Mouse (Mus musculus): ENCODE measurements around the gene Gm17124. TPM values are rescaled to one million over a fixed set of nuclear protein-coding genes. Genes with fewer than 3 reads are reported as not detected.
"Not testable (repeated sequence)": the region's sequence is repeated elsewhere in the genome, so short reads cannot be mapped to it uniquely, and the experiment has no call there.

The Gm17124 gene
- not detected in 2 replicates for polyA plus RNA-seq (2016; fragmentation: Nextera tagmentation; extraction: Ambion mirVana)

DNA sequence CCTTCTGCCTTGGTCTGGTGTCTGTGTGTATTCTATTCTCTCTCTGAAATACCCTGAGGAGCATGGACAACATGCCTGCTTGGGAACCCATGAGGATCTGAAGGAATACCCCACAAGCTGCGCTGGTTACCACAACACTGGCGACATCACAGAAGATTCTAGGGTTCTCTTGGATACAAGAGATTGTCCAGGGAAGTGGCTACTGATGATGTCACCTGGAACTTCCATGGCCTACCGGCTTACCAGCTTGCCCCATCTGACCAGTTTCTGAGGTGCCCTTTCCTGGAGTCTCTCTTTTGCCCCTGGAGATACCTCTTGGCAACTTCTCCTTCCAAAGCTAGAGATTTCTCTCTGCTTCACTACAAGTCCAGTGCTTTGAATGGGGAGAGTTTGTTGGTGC is at the start of gene Gm17124:
Gm17124 (minus strand) TSS at position 101 of the 400 bp plus-strand sequence.
- ATAC-seq (ENCODE audit: low FRiP score, low read depth); H3K4me3 ChIP-seq; H3K27me3 ChIP-seq; H3K4me1 ChIP-seq; H3K4me2 ChIP-seq (replicated peaks); H3K9me3 ChIP-seq; H3K36me3 ChIP-seq; H3K9ac ChIP-seq (replicated peaks); H3K27ac ChIP-seq (replicated peaks): not testable (repeated sequence)
- no CpG with 5 or more reads among the region's 3 CpGs for WGBS

DNA sequence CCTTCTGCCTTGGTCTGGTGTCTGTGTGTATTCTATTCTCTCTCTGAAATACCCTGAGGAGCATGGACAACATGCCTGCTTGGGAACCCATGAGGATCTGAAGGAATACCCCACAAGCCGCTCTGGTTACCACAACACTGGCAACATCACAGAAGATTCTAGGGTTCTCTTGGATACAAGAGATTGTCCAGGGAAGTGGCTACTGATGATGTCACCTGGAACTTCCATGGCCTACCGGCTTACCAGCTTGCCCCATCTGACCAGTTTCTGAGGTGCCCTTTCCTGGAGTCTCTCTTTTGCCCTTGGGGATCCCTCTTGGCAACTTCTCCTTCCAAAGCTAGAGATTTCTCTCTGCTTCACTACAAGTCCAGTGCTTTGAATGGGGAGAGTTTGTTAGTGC is 42.1 kb upstream of the Gm17124 start, which contains the start of gene Gm3633:
Gm3633 (minus strand) TSS at position 101 of the 400 bp plus-strand sequence.
- H3K4me1 ChIP-seq; H3K27ac ChIP-seq (replicated peaks); H3K9ac ChIP-seq (replicated peaks); ATAC-seq (ENCODE audit: low FRiP score, low read depth); H3K36me3 ChIP-seq; H3K9me3 ChIP-seq; H3K27me3 ChIP-seq; H3K4me3 ChIP-seq; H3K4me2 ChIP-seq (replicated peaks): not testable (repeated sequence)
- WGBS: 67% methylated on average over 1 of the region's 2 CpGs

Small RNAs within 50 kb of the gene (microRNA-seq; reads per million reads assigned to microRNA genes)
- gene Gm23620 (not detected), gene Gm25228 (not detected)

Other genes starting within 250 kb of the Gm17124 start
- not detected in 2 replicates for gene Gm8005, start 160.2 kb downstream of the Gm17124 start, polyA plus RNA-seq (2016; fragmentation: Nextera tagmentation; extraction: Ambion mirVana)
- gene Gm8011, start 136.0 kb downstream of the Gm17124 start, polyA plus RNA-seq (2016; fragmentation: Nextera tagmentation; extraction: Ambion mirVana): not detected in 2 replicates
- gene Gm8020, start 97.5 kb downstream of the Gm17124 start, polyA plus RNA-seq (2016; fragmentation: Nextera tagmentation; extraction: Ambion mirVana): not detected in 2 replicates
- gene Gm8024, start 75.6 kb downstream of the Gm17124 start, polyA plus RNA-seq (2016; fragmentation: Nextera tagmentation; extraction: Ambion mirVana): not detected in 2 replicates
- not detected in 2 replicates for gene Gm3633, start 42.0 kb upstream of the Gm17124 start, polyA plus RNA-seq (2016; fragmentation: Nextera tagmentation; extraction: Ambion mirVana)
- not detected in 2 replicates for gene Gm10378, start 56.1 kb upstream of the Gm17124 start, polyA plus RNA-seq (2016; fragmentation: Nextera tagmentation; extraction: Ambion mirVana)
- gene Gm3015, start 168.9 kb upstream of the Gm17124 start, polyA plus RNA-seq (2016; fragmentation: Nextera tagmentation; extraction: Ambion mirVana): not detected in 2 replicates
- gene Gm10377, start 198.1 kb upstream of the Gm17124 start, polyA plus RNA-seq (2016; fragmentation: Nextera tagmentation; extraction: Ambion mirVana): not detected in 2 replicates